Mouse (Mus musculus) hindbrain, embryonic 14.5 days (tissue): ENCODE results near the gene Nanos3. TPM values are rescaled to one million over a fixed set of nuclear protein-coding genes. Genes with fewer than 3 reads are reported as not detected.
A peak's percentile ranks its signal among the peaks of the same experiment; 100 is the strongest.

ENCODE experiments used
- ATAC-seq: fragments of 200-750 bp; cut with Nextera tagmentation; 2 replicates; pipeline ENCODE4 v1.8.0; 2017; ENCODE audit warnings: moderate number of reproducible peaks, mild to moderate bottlenecking, moderate TSS enrichment, moderate library complexity; ENCODE audit not compliant: low FRiP score
- DNase-seq: peaks from one replicate; pipeline ENCODE4 v3.0.0-alpha.2; 2015; ENCODE audit warnings: low spot score
- H3K27ac ChIP-seq: fragments of 300-500 bp; sonication (generic); 2 replicates; pipeline ENCODE4 v1.5.1; 2014; ENCODE audit warnings: mild to moderate bottlenecking, moderate library complexity
- H3K27me3 ChIP-seq: fragments of 300-500 bp; sonication (generic); 2 replicates; pipeline ENCODE4 v1.6.1; 2014; ENCODE audit warnings: mild to moderate bottlenecking, low read length, mixed read lengths; ENCODE audit not compliant: control insufficient read depth, insufficient read depth
- H3K36me3 ChIP-seq: fragments of 300-500 bp; sonication (generic); replicated peaks from 2 replicates; pipeline ENCODE4 v1.6.1; 2014; ENCODE audit not compliant: control insufficient read depth, insufficient read depth
- H3K4me1 ChIP-seq: fragments of 300-500 bp; sonication (generic); replicated peaks from 2 replicates; pipeline ENCODE4 v1.6.1; 2014; ENCODE audit warnings: antibody characterized with exemption, low read length, mixed read lengths; ENCODE audit not compliant: control insufficient read depth, insufficient read depth
- H3K4me2 ChIP-seq: fragments of 300-500 bp; sonication (generic); replicated peaks from 2 replicates; pipeline ENCODE4 v1.6.1; 2014; ENCODE audit warnings: mild to moderate bottlenecking, moderate library complexity
- H3K4me3 ChIP-seq: fragments of 300-500 bp; sonication (generic); replicated peaks from 2 replicates; pipeline ENCODE4 v1.5.1; 2014; ENCODE audit warnings: mild to moderate bottlenecking, low read length
- H3K9ac ChIP-seq: fragments of 300-500 bp; sonication (generic); 2 replicates; pipeline ENCODE4 v1.6.1; 2014
- H3K9me3 ChIP-seq: fragments of 300-500 bp; sonication (generic); 2 replicates; pipeline ENCODE4 v1.6.1; 2016; ENCODE audit warnings: low read length; ENCODE audit not compliant: control insufficient read depth
- WGBS: fragments of 180-500 bp; shearing (Covaris S2); extraction: QIAGEN DNeasy Blood & Tissue Kit; methylation state at CpG from one replicate; pipeline ENCODE4 v1.1.7; 2014; 5-methylcytosine and 5-hydroxymethylcytosine counted together
- polyA plus RNA-seq: library from polyadenylated mRNA; unstranded; fragments of >200 nt; fragmentation: Nextera tagmentation; extraction: Ambion mirVana; gene quantifications from 2 replicates; pipeline ENCODE4 v1.2.1, GENCODE M21; 2014

Gene Nanos3
- polyA plus RNA-seq, 1 experiment from 2014 or later: 10.4 TPM

GRCm38 (mm10) chr8:84147769-84148530, 37.1 kb downstream of the Nanos3 start, which contains the start of the genes Cc2d1a and 4930432K21Rik:
TSS of gene Cc2d1a (minus strand) at chr8:84147936.
TSS of gene 4930432K21Rik (plus strand) at chr8:84148025.
- Histone ChIP-seq H3K36me3 (peaks cover 27% of the 10 kb centered on the region), H3K9me3 (no peaks in the 10 kb centered on the region), H3K27ac (0 out of 2 replicates have a peak within 1 kb of the TSS, but pooled peaks have one; percentile 28), H3K4me3 (peak within 1 kb of the TSS; percentile 55), H3K4me1 (peaks cover 22% of the 10 kb centered on the region), H3K9ac (peak within 1 kb of the TSS; percentile 77), H3K4me2 (peak within 1 kb of the TSS; percentile 91), H3K27me3 (no peaks in the 10 kb centered on the region)
- WGBS: 15% methylated on average over 49 of the region's 49 CpGs
- peak; percentile 95 for ATAC-seq
- peak; percentile 96 for DNase-seq

GRCm38 (mm10) chr8:84147324-84147766, 37.7 kb downstream of the Nanos3 start:
- H3K27me3 ChIP-seq: no peaks in the 10 kb centered on the region
- no peak overlapping the region for H3K27ac ChIP-seq
- 11% methylated on average over 14 of the region's 14 CpGs for WGBS
- H3K4me1 ChIP-seq: peaks cover 22% of the 10 kb centered on the region
- H3K4me2 ChIP-seq: peak overlapping the region; percentile 91
- peak overlapping the region; percentile 55 for H3K4me3 ChIP-seq
- peak; percentile 78 for ATAC-seq
- H3K9ac ChIP-seq: peak overlapping the region; percentile 77
- no peak for DNase-seq
- no peaks in the 10 kb centered on the region for H3K9me3 ChIP-seq
- H3K36me3 ChIP-seq: peaks cover 33% of the 10 kb centered on the region

GRCm38 (mm10) chr8:84144636-84145245, 40.3 kb downstream of the Nanos3 start:
- H3K9ac ChIP-seq: no peak overlapping the region
- 95% methylated on average over 8 of the region's 8 CpGs for WGBS
- H3K9me3 ChIP-seq: no peaks in the 10 kb centered on the region
- H3K36me3 ChIP-seq: peaks cover 57% of the 10 kb centered on the region
- no peak overlapping the region for H3K4me3 ChIP-seq
- peaks cover 22% of the 10 kb centered on the region for H3K4me1 ChIP-seq
- ATAC-seq (no peak), DNase-seq (no peak)
- no peaks in the 10 kb centered on the region for H3K27me3 ChIP-seq
- no peak overlapping the region for H3K4me2 ChIP-seq
- no peak overlapping the region for H3K27ac ChIP-seq

GRCm38 (mm10) chr8:84140838-84141237, 44.2 kb downstream of the Nanos3 start:
- no peak overlapping the region for H3K4me2 ChIP-seq
- H3K4me3 ChIP-seq: no peak overlapping the region
- DNase-seq (no peak), ATAC-seq (no peak)
- no peaks in the 10 kb centered on the region for H3K27me3 ChIP-seq
- no peak overlapping the region for H3K27ac ChIP-seq
- H3K9ac ChIP-seq: no peak overlapping the region
- no peaks in the 10 kb centered on the region for H3K4me1 ChIP-seq
- H3K9me3 ChIP-seq: no peaks in the 10 kb centered on the region
- 87% methylated on average over 4 of the region's 4 CpGs for WGBS
- H3K36me3 ChIP-seq: peaks cover 96% of the 10 kb centered on the region

DNA sequence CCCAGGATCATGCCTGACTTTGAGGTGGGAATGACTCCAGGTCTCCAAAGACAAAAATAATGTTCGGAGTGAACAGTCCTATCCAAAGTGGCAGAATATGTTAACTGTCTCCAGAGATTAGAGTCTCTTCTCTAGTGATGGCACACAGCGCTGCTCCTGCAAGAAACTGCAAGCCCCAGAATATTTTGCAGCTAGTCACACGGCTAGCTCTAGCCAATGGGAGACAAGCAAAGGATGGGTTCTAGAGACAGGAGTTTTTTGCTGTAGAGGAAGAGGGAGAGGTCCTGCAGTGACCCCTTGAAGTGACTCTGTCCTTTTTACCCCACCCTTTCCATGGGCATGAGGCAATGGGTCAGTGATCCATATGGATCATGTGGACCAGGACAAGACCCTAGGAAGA, 47.2 kb downstream of the Nanos3 start:
- 92% methylated on average over 3 of the region's 3 CpGs for WGBS
- no peak for DNase-seq
- no peaks in the 10 kb centered on the region for H3K9me3 ChIP-seq
- peaks cover 98% of the 10 kb centered on the region for H3K36me3 ChIP-seq
- no peak for ATAC-seq
- H3K9ac ChIP-seq: no peak overlapping the region
- no peaks in the 10 kb centered on the region for H3K27me3 ChIP-seq
- no peak overlapping the region for H3K4me3 ChIP-seq
- H3K27ac ChIP-seq: no peak overlapping the region
- no peak overlapping the region for H3K4me2 ChIP-seq
- H3K4me1 ChIP-seq: no peaks in the 10 kb centered on the region

DNA sequence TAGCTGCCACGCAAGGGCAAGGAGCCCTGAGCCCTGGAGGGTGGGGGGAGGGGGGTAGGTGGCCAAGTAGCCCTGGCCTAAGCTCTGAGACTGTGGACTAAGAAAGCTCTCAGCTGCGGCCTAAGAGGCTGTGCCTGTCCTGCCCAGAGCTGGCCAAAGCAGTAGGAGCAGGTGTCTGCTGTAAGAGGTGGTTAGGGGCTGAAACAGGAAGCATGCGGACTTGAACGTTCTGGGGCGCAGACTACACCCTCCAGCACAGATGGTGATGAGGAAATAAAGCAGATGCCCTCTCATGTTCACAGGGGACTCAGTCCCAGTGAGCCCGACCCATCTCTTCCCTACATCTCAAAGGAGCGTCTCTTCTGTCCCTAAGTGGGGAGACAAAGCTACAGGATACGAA, 52.8 kb downstream of the Nanos3 start:
- H3K27me3 ChIP-seq: no peaks in the 10 kb centered on the region
- no peak overlapping the region for H3K27ac ChIP-seq
- H3K36me3 ChIP-seq: peaks cover 56% of the 10 kb centered on the region
- H3K9me3 ChIP-seq: no peaks in the 10 kb centered on the region
- H3K9ac ChIP-seq: no peak overlapping the region
- DNase-seq (no peak), ATAC-seq (no peak)
- no peaks in the 10 kb centered on the region for H3K4me1 ChIP-seq
- no peak overlapping the region for H3K4me3 ChIP-seq
- WGBS: 93% methylated on average over 8 of the region's 8 CpGs
- no peak overlapping the region for H3K4me2 ChIP-seq

DNA sequence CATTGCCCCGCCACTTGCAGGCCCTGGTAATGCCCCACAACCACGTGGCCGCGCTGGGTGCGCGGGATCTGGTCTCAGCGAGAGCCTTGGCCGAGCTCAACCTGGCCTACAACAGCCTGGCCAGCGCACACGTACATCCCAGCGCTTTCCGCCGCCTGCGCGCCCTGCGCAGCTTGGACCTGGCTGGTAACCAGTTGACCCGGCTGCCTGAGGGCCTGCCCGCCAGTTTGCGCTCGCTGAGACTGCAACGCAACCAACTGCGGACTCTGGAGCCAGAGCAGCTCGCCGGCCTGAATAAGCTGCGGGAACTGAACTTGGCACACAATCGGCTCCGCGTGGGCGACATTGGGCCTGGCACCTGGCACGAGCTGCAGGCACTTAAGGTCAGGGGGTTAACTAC, 54.2 kb downstream of the Nanos3 start:
- Histone ChIP-seq H3K27ac (no peak overlapping the region), H3K4me1 (peaks cover 2% of the 10 kb centered on the region; the same call in 1 of the 2 replicates), H3K9me3 (no peaks in the 10 kb centered on the region), H3K4me3 (no peak overlapping the region), H3K27me3 (no peaks in the 10 kb centered on the region), H3K4me2 (no peak overlapping the region), H3K36me3 (peaks cover 42% of the 10 kb centered on the region), H3K9ac (no peak overlapping the region)
- WGBS: 36% methylated on average over 30 of the region's 30 CpGs
- no peak for DNase-seq
- 0 out of 2 replicates have a peak, but pooled peaks have one; percentile 26 for ATAC-seq

GRCm38 (mm10) chr8:84128277-84128676, 56.7 kb downstream of the Nanos3 start:
- no peak overlapping the region for H3K4me3 ChIP-seq
- no peak overlapping the region for H3K27ac ChIP-seq
- ATAC-seq (no peak), DNase-seq (no peak)
- peaks cover 17% of the 10 kb centered on the region for H3K36me3 ChIP-seq
- H3K9me3 ChIP-seq: no peaks in the 10 kb centered on the region
- no peak overlapping the region for H3K9ac ChIP-seq
- WGBS: 77% methylated on average over 8 of the region's 8 CpGs
- H3K4me1 ChIP-seq: peaks cover 2% of the 10 kb centered on the region; the same call in 1 of the 2 replicates
- H3K27me3 ChIP-seq: no peaks in the 10 kb centered on the region
- no peak overlapping the region for H3K4me2 ChIP-seq

GRCm38 (mm10) chr8:84127202-84127901, 57.7 kb downstream of the Nanos3 start:
- no peak overlapping the region for H3K4me2 ChIP-seq
- peaks cover 7% of the 10 kb centered on the region for H3K36me3 ChIP-seq
- H3K9me3 ChIP-seq: no peaks in the 10 kb centered on the region
- DNase-seq (no peak), ATAC-seq (no peak)
- no peak overlapping the region for H3K4me3 ChIP-seq
- H3K9ac ChIP-seq: no peak overlapping the region
- no peaks in the 10 kb centered on the region for H3K27me3 ChIP-seq
- 73% methylated on average over 17 of the region's 17 CpGs for WGBS
- H3K4me1 ChIP-seq: peaks cover 2% of the 10 kb centered on the region; the same call in 1 of the 2 replicates
- no peak overlapping the region for H3K27ac ChIP-seq
